Comparison of ENCODE assay signal across 9 mouse cellular contexts in genomic region chr10:53461070-53461781, GRCm38 (mm10).
DNase-seq lines count a peak whose midpoint lies in the region; ATAC-seq lines count a peak whose summit lies in the region.
"Had no signal": no experiment of that assay in that cellular context is flagged by ENCODE, and none has a peak within 500 bp of the region (broad histone marks: within the 10 kb centered on the region; RNA-seq: fewer than 3 reads in every experiment).

No protein-coding gene starts in this region.

- peak; percentile 28 for DNase-seq in embryonic facial prominence, embryonic 11.5 days (ENCODE audit: low spot score)
- DNase-seq in embryonic facial prominence, embryonic 10.5 days (ENCODE audit: low spot score) = no peak
- DNase-seq in liver, embryonic 11.5 days (ENCODE audit: low spot score) = no peak
- DNase-seq in embryo, embryonic 10 days (ENCODE audit: low spot score) = peak; percentile 32
- DNase-seq in naive thymus-derived CD4-positive, alpha-beta T cell, adult 2 months (ENCODE audit: low read depth) = peak; percentile 13
- no peak for DNase-seq in kidney, adult 18-20 months
- no peak for DNase-seq in left cerebral cortex, adult 9 months (ENCODE audit: low spot score in 2 of 2)
- DNase-seq: cerebellum, postnatal 25 days had no signal

- H3K36me3 ChIP-seq in embryonic facial prominence, embryonic 11.5 days (replicated peaks; ENCODE audit: control insufficient read depth, insufficient read depth, low read depth, low read length) = no peaks in the 10 kb centered on the region
- no peaks in the 10 kb centered on the region for H3K36me3 ChIP-seq in embryonic facial prominence, embryonic 10.5 days (replicated peaks)
- no peaks in the 10 kb centered on the region for H3K36me3 ChIP-seq in liver, embryonic 11.5 days (ENCODE audit: control insufficient read depth, insufficient read depth, low read length)
- H3K36me3 ChIP-seq in liver, embryonic 12.5 days = no peaks in the 10 kb centered on the region

- no peak overlapping the region for H3K9ac ChIP-seq in embryonic facial prominence, embryonic 11.5 days (replicated peaks; ENCODE audit: low read length)
- no peak overlapping the region for H3K9ac ChIP-seq in liver, embryonic 11.5 days (ENCODE audit: low read depth, low read length)
- H3K9ac ChIP-seq in liver, embryonic 12.5 days = no peak overlapping the region

- 80% methylated on average over 7 of the region's 7 CpGs for WGBS in embryonic facial prominence, embryonic 11.5 days
- 80% methylated on average over 7 of the region's 7 CpGs for whole genome bisulfite sequencing in embryonic facial prominence, embryonic 10.5 days
- 44% methylated on average over 7 of the region's 7 CpGs for whole genome bisulfite sequencing in liver, embryonic 11.5 days
- 14% methylated on average over 7 of the region's 7 CpGs for WGBS in liver, embryonic 12.5 days (ENCODE audit: insufficient replicate concordance)

- H3K4me3 ChIP-seq in embryonic facial prominence, embryonic 11.5 days (ENCODE audit: low read depth, low read length) = no peak overlapping the region
- no peak overlapping the region for H3K4me3 ChIP-seq in embryonic facial prominence, embryonic 10.5 days
- no peak overlapping the region for H3K4me3 ChIP-seq in liver, embryonic 11.5 days (ENCODE audit: low read depth, low read length)
- no peak overlapping the region for H3K4me3 ChIP-seq in liver, embryonic 12.5 days

- no peaks in the 10 kb centered on the region for H3K4me1 ChIP-seq in embryonic facial prominence, embryonic 11.5 days (ENCODE audit: control insufficient read depth, insufficient read depth, low read length)
- H3K4me1 ChIP-seq in embryonic facial prominence, embryonic 10.5 days = peaks cover 15% of the 10 kb centered on the region
- H3K4me1 ChIP-seq in liver, embryonic 11.5 days (replicated peaks; ENCODE audit: control insufficient read depth, insufficient read depth, low read length) = peaks cover 3% of the 10 kb centered on the region
- H3K4me1 ChIP-seq in liver, embryonic 12.5 days = peaks cover 16% of the 10 kb centered on the region

- H3K27me3 ChIP-seq in embryonic facial prominence, embryonic 11.5 days (ENCODE audit: control insufficient read depth, insufficient read depth, low read length) = no peaks in the 10 kb centered on the region
- H3K27me3 ChIP-seq in embryonic facial prominence, embryonic 10.5 days (replicated peaks; ENCODE audit: low read depth, poor library complexity, severe bottlenecking) = no peaks in the 10 kb centered on the region
- no peaks in the 10 kb centered on the region for H3K27me3 ChIP-seq in liver, embryonic 11.5 days (replicated peaks; ENCODE audit: control insufficient read depth, insufficient read depth, low read length)
- 0 out of 2 replicates have a peak, but pooled peaks cover 4% of the 10 kb centered on the region for H3K27me3 ChIP-seq in liver, embryonic 12.5 days (replicated peaks)

- H3K9me3 ChIP-seq in embryonic facial prominence, embryonic 11.5 days (replicated peaks; ENCODE audit: control insufficient read depth, low read length) = no peaks in the 10 kb centered on the region
- H3K9me3 ChIP-seq in embryonic facial prominence, embryonic 10.5 days = no peaks in the 10 kb centered on the region
- no peaks in the 10 kb centered on the region for H3K9me3 ChIP-seq in liver, embryonic 11.5 days (ENCODE audit: control insufficient read depth, low read length)
- H3K9me3 ChIP-seq in liver, embryonic 12.5 days (replicated peaks) = no peaks in the 10 kb centered on the region

- ATAC-seq in embryonic facial prominence, embryonic 11.5 days (replicated peaks; ENCODE audit: insufficient number of reproducible peaks, low FRiP score, low TSS enrichment, low read depth) = 0 out of 2 replicates have a peak, but pooled peaks have one; percentile 23
- peak; percentile 49 for ATAC-seq in liver, embryonic 11.5 days (replicated peaks; ENCODE audit: low FRiP score)
- ATAC-seq in liver, embryonic 12.5 days = no peak

- no peak overlapping the region for H3K4me2 ChIP-seq in embryonic facial prominence, embryonic 11.5 days (ENCODE audit: low read depth, low read length)
- H3K4me2 ChIP-seq in liver, embryonic 11.5 days = no peak overlapping the region
- H3K4me2 ChIP-seq in liver, embryonic 12.5 days = no peak overlapping the region

- H3K27ac ChIP-seq in embryonic facial prominence, embryonic 11.5 days (replicated peaks; ENCODE audit: low read depth, low read length) = no peak overlapping the region
- H3K27ac ChIP-seq in embryonic facial prominence, embryonic 10.5 days (replicated peaks) = no peak overlapping the region
- H3K27ac ChIP-seq in liver, embryonic 11.5 days (ENCODE audit: low read depth, low read length) = no peak overlapping the region
- no peak overlapping the region for H3K27ac ChIP-seq in liver, embryonic 12.5 days

Comparison
In these comparisons a context has a peak if more than half of its experiments do, and no peak if none do; other contexts are left out.
1. DNase-seq: peak in embryonic facial prominence, embryonic 11.5 days (single experiment), embryo, embryonic 10 days (single experiment) and naive thymus-derived CD4-positive, alpha-beta T cell, adult 2 months (single experiment); none in embryonic facial prominence, embryonic 10.5 days (single experiment), liver, embryonic 11.5 days (single experiment), kidney, adult 18-20 months (single experiment) and left cerebral cortex, adult 9 months (0 of 2).